Mouse (Mus musculus) liver, embryonic 14.5 days (tissue): ENCODE results near the gene Tprg.

Experiments
- CTCF ChIP-seq: IDR thresholded peaks from 2 replicates; pipeline ENCODE4 v1.5.1; 2016; ENCODE audit warnings: antibody characterized with exemption, low read depth, control low read depth
- EP300 ChIP-seq: IDR thresholded peaks from 2 replicates; pipeline ENCODE4 v1.6.1; 2016; ENCODE audit warnings: antibody characterized with exemption, low read depth

DNA sequence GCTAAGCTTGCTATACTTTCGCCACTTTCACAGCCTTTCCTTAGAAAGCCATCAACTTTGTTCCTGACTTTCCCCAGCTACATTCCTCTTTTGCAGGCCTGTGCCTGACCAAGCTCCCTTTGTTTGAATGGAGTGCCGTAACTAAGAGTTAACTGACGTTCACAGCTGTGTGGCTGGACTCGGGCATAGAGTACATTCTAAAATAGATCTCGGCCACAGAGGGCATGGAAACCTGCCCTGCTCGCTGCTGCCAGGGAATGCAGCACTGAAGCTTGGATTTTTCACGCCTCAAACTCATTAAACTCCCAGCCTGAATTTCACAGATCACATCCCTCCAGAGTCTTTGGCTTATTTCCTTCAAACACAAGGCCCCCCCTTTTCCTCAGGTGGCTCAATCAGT is 159.0 kb downstream of the Tprg start:
- no peak for TF ChIP-seq CTCF
- no peak for TF ChIP-seq EP300
